Mouse (Mus musculus) erythroblast, embryonic 14.5 days (primary cell): ENCODE measurements around the gene Rad51b.

Experiments
- GATA1 ChIP-seq: IDR thresholded peaks from 2 replicates; pipeline ENCODE4 v1.6.1; 2012; ENCODE audit warnings: low read length, inconsistent platforms, mixed read lengths
- TAL1 ChIP-seq: IDR thresholded peaks from 3 replicates; pipeline ENCODE4 v1.6.1; 2012; ENCODE audit warnings: low read length, inconsistent platforms, mixed read lengths

DNA sequence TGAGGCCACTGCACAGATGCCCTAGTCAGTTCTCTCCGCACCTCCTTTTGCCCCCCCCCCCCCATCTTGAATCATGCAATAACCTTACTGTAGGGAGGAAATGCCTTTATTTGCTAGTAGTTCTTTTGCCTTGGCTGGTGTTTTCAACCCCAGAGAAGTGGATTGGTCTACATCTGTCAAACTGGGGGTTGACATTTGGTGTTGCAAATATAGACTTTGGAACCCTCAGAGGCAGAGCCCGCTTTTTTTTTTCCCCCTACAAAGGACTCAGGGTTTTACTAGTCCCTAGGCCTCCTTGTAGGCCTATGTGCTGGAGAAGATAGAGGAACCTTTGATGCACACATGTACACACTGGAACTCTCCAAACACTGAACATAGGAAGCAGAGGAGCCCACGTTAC, 501.4 kb downstream of the Rad51b start:
- TF ChIP-seq GATA1 (no peak), TAL1 (no peak)
